Comparison of ENCODE assay signal across 8 mouse cellular contexts in genomic region chr10:22732181-22732580, GRCm38 (mm10). TPM values are rescaled to one million over a fixed set of nuclear protein-coding genes. Genes with fewer than 3 reads are reported as not detected.
DNase-seq lines count a peak whose midpoint lies in the region; ATAC-seq lines count a peak whose summit lies in the region.

No protein-coding gene starts in this region.

- ATAC-seq in erythroblast, adult 5-6 weeks (replicated peaks; ENCODE audit: low FRiP score, poor library complexity, severe bottlenecking): no peak
- ATAC-seq in forebrain, embryonic 12.5 days (ENCODE audit: low FRiP score): no peak; the same call in 1 of the 2 replicates
- ATAC-seq in limb, embryonic 15.5 days (ENCODE audit: insufficient number of reproducible peaks, low FRiP score, low TSS enrichment, low read depth): no peak
- ATAC-seq in neural tube, embryonic 15.5 days (ENCODE audit: low FRiP score): no peak

- no peaks in the 10 kb centered on the region for H3K36me3 ChIP-seq in erythroblast, embryonic 14.5 days (ENCODE audit: control insufficient read depth)
- no peaks in the 10 kb centered on the region for H3K36me3 ChIP-seq in forebrain, embryonic 12.5 days (replicated peaks)
- no peaks in the 10 kb centered on the region for H3K36me3 ChIP-seq in limb, embryonic 15.5 days
- no peaks in the 10 kb centered on the region for H3K36me3 ChIP-seq in neural tube, embryonic 15.5 days

- H3K9ac ChIP-seq in forebrain, embryonic 12.5 days: peak overlapping the region; percentile 97
- peak overlapping the region; percentile 98 for H3K9ac ChIP-seq in limb, embryonic 15.5 days
- H3K9ac ChIP-seq in neural tube, embryonic 15.5 days (replicated peaks): peak overlapping the region; percentile 98

- no peak overlapping the region for H3K27ac ChIP-seq in forebrain, embryonic 12.5 days
- no peak overlapping the region for H3K27ac ChIP-seq in limb, embryonic 15.5 days
- peak overlapping the region; percentile 97 for H3K27ac ChIP-seq in neural tube, embryonic 15.5 days (replicated peaks)

- no peaks in the 10 kb centered on the region for H3K27me3 ChIP-seq in erythroblast, embryonic 14.5 days (ENCODE audit: control insufficient read depth)
- no peaks in the 10 kb centered on the region for H3K27me3 ChIP-seq in forebrain, embryonic 12.5 days
- no peaks in the 10 kb centered on the region for H3K27me3 ChIP-seq in limb, embryonic 15.5 days
- H3K27me3 ChIP-seq in neural tube, embryonic 15.5 days (replicated peaks): no peaks in the 10 kb centered on the region

- H3K4me2 ChIP-seq in forebrain, embryonic 12.5 days: peak overlapping the region; percentile 88
- H3K4me2 ChIP-seq in limb, embryonic 15.5 days: peak overlapping the region; percentile 86
- peak overlapping the region; percentile 94 for H3K4me2 ChIP-seq in neural tube, embryonic 15.5 days

- peak; percentile 33 to 47 for DNase-seq in B cell, adult 2 months
- no peak for DNase-seq in layer of hippocampus, adult 18-20 months (ENCODE audit: low spot score in 2 of 2)
- DNase-seq in adrenal gland, postnatal 10 days: no peak

- H3K4me3 ChIP-seq in erythroblast, embryonic 14.5 days (replicated peaks): peak overlapping the region; percentile 97
- H3K4me3 ChIP-seq in forebrain, embryonic 12.5 days (replicated peaks): peak overlapping the region; percentile 98
- peak overlapping the region; percentile 96 for H3K4me3 ChIP-seq in limb, embryonic 15.5 days
- H3K4me3 ChIP-seq in neural tube, embryonic 15.5 days (replicated peaks): peak overlapping the region; percentile 99

- peaks cover 42% of the 10 kb centered on the region for H3K4me1 ChIP-seq in erythroblast, embryonic 14.5 days (ENCODE audit: control insufficient read depth)
- peaks cover 27% of the 10 kb centered on the region for H3K4me1 ChIP-seq in forebrain, embryonic 12.5 days
- H3K4me1 ChIP-seq in limb, embryonic 15.5 days: peaks cover 20% of the 10 kb centered on the region
- H3K4me1 ChIP-seq in neural tube, embryonic 15.5 days: peaks cover 32% of the 10 kb centered on the region

- H3K9me3 ChIP-seq in erythroblast, embryonic 14.5 days (ENCODE audit: control insufficient read depth, low read length): no peaks in the 10 kb centered on the region
- no peaks in the 10 kb centered on the region for H3K9me3 ChIP-seq in forebrain, embryonic 12.5 days
- H3K9me3 ChIP-seq in limb, embryonic 15.5 days: no peaks in the 10 kb centered on the region
- no peaks in the 10 kb centered on the region for H3K9me3 ChIP-seq in neural tube, embryonic 15.5 days (replicated peaks)

- WGBS in forebrain, embryonic 12.5 days: 68% methylated on average over 10 of the region's 10 CpGs
- 61% methylated on average over 10 of the region's 10 CpGs for WGBS in limb, embryonic 15.5 days
- WGBS in neural tube, embryonic 15.5 days: 67% methylated on average over 10 of the region's 10 CpGs

RNA-seq across cellular contexts. Expression of gene Tbpl1, which starts 0.4 kb away (rescaled TPM):
- polyA plus RNA-seq in erythroblast, embryonic 14.5 days (2012): 3.6 and 4.5 TPM in 2 replicates
- total RNA-seq in erythroblast, adult 5-6 weeks (2015; ENCODE audit: low replicate concordance): 5.6 and 17.9 TPM in 2 replicates
- 14.4 and 21.3 TPM in 2 replicates for total RNA-seq in erythroblast, adult 5-6 weeks (2017; ENCODE audit: low replicate concordance)
- polyA plus RNA-seq in forebrain, embryonic 12.5 days (2016; fragmentation: Nextera tagmentation; extraction: Ambion mirVana): 118 and 122 TPM in 2 replicates
- polyA plus RNA-seq in limb, embryonic 15.5 days (2015; fragmentation: Nextera tagmentation; extraction: Ambion mirVana): 53.3 and 53.9 TPM in 2 replicates
- polyA plus RNA-seq in neural tube, embryonic 15.5 days (2015; fragmentation: Nextera tagmentation; extraction: Ambion mirVana): 72.4 and 88.3 TPM in 2 replicates
- 10 to 100 TPM; 63.9 to 66.5 TPM for total RNA-seq in layer of hippocampus, adult 18-20 months (2021)
- 10 to 100 TPM; 30.1 to 33.5 TPM for total RNA-seq in adrenal gland, postnatal 10 days (2021)

Comparison
In these comparisons a context has a peak if more than half of its experiments do, and no peak if none do; other contexts are left out.
1. DNase-seq: peak in B cell, adult 2 months (2 of 2); none in layer of hippocampus, adult 18-20 months (0 of 2) and adrenal gland, postnatal 10 days (single experiment).
2. Peak in every context shown above with its lines, with median percentiles within 50 percentile points of each other: H3K4me3 ChIP-seq, H3K4me2 ChIP-seq and H3K9ac ChIP-seq.